Mouse (Mus musculus) spleen, postnatal 4 days (tissue): ENCODE measurements at regions not wholly inside any gene's neighbourhood (a gene's known extent, or its start where the extent isn't known, plus 50 kb on each side); places are given as distances from the start of the nearest gene placed in this dataset.

Source experiments
- DNase-seq, 2 experiments: peaks; one replicate each; pipeline ENCODE4 v3.0.0; 2022; ENCODE audit warnings: low spot score in 2 of 2

DNA sequence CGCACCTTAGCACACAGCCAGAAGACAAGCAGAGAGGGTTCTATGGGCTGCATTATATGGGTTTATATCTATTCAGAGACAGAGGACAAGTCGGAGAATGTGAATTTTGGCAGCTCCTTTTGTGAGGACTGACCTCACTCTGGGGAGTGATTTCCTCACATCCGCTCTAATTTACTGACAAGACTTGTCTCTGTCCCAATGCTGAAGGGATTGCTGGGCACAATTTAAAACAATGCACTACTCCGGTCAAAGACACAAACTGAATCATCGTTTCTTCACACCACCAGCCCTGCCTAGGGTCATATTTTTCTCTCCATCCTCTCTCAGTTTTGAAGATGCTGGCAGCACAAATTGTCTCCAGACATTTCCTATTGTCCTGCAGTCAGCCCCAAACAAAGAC lies 438.2 kb upstream of the Gm10131 start:
- DNase-seq, result no peak

DNA sequence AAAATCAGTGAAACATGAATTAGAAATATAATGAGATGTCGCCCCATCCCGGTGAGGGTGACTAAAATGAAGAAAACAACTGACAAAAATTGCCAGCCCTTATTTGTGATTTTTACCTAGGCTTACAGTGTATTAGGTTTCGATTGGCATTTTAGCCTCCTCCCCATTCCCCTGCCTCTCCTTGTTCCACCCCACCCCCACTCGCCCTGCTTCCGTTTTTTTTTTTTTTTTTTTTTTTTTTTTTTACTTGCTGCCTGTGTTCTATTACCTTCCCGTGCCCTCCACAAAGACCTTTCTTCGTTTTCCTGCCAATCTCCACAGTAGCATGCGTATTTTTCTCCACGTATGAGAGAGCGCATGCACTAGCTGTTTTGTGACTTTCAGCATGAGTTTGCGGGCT lies 435.3 kb upstream of the Gm10131 start:
- no peak for DNase-seq

GRCm38 (mm10) chr8:34542361-34543038 lies 431.0 kb upstream of the Gm10131 start:
- no peak for DNase-seq

GRCm38 (mm10) chr8:34539232-34539631 lies 427.7 kb upstream of the Gm10131 start:
- DNase-seq, result no peak

- DNase-seq, result no peak
Observed at GRCm38 (mm10) chr8:34535434-34535833, 423.9 kb upstream of the Gm10131 start.

DNA sequence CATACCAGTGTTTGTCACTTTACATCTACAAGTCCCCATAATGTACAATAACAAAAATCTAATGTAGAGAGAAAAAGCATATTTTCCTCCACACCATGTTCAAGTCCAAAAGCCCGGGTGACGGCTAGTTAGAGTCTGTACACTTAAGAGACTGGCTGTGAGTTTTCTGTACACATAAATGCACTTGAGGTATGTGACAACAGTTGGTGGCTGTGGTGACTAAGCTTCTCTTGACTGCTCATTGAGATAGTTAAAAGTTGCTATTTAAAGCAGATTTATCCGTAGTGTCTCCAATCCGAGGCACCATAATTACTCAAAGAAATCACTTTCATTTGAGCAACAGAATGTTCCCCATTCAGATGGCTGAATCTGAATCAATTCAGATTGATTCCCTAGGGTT lies 421.9 kb upstream of the Gm10131 start:
- no peak for DNase-seq

- no peak for DNase-seq
Observed at GRCm38 (mm10) chr8:34530896-34531679, 419.6 kb upstream of the Gm10131 start.

DNA sequence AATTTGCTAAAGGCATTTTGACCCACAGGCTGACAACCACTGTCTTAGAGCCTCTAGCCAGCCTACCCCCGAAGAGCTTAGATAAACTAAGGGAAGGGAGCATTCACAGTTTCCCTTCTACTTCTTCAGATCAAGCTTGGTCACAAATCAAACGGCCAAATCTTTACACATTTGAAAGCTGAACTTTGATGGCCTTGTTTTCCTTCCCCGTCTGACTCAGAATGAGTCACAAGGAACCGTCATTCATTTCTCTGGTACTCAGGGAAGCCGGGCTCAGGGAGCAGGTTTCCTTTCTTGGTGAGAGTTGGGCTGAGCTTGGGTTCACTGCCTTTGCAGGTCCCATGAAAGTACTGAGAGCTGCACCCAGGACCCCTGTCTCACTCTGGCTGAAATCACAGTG lies 418.5 kb upstream of the Gm10131 start:
- no peak for DNase-seq

- no peak for DNase-seq
Observed at GRCm38 (mm10) chr8:34529452-34529851, 417.9 kb upstream of the Gm10131 start.

DNA sequence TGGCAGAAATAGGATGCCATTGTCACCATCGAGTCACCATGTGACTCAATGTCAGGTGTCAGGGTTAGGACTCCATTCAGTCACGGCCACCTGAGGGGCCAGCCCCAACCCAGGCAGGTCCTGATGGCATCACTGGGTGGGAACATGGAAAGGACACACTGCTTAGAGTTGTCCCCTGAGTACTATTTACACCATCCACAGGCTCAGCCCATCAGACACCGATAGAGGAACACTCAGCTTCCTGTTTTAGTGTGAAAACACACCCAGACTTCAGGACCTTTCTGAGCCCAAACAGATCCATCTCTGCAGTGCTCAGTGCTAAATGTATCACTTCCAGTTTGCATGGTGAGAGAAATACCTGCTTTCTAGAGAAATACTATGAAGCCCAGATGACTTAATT lies 416.7 kb upstream of the Gm10131 start:
- DNase-seq, result no peak

GRCm38 (mm10) chr8:34525231-34525630 lies 413.7 kb upstream of the Gm10131 start:
- no peak for DNase-seq

DNA sequence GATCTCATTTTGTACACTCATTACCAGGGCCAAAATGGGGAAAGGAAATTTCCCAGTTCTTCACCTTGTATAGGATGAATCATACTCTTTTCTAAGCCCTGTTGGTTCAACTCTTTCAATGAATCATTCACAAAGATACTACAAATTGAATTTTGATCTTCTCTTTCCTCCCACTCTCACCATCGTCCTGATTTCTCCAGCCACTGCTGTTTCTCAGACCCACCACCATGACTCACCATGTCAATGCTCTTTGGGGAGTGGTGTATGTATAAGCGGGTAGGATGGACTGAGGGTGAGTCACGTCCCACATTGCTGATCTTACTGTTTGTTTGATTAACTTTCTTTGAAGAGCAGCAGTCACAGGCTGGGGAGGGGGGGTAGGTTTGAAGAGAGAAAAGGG lies 412.3 kb upstream of the Gm10131 start:
- no peak for DNase-seq

- DNase-seq, result no peak
Observed at GRCm38 (mm10) chr8:34521316-34521715, 409.8 kb upstream of the Gm10131 start.

DNA sequence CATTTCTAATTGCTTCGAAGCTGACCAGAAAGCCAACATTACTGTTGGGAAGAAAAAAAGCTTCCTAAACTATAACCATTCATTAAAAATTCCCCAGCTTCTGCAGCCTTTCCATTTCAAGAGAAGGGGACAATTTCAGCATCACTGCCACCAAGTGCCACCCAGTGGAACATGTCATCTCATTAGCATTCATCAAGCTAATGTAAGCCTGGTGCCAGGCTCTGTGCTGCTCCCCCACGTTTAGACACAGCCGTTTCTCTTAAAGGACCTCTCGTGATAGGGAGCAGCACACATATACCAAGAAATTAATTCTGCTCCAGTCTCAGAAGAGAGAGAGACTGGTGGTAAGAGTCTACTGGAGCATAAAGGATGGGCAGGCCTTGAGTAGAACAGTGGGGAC lies 409.1 kb upstream of the Gm10131 start:
- DNase-seq, result no peak

DNA sequence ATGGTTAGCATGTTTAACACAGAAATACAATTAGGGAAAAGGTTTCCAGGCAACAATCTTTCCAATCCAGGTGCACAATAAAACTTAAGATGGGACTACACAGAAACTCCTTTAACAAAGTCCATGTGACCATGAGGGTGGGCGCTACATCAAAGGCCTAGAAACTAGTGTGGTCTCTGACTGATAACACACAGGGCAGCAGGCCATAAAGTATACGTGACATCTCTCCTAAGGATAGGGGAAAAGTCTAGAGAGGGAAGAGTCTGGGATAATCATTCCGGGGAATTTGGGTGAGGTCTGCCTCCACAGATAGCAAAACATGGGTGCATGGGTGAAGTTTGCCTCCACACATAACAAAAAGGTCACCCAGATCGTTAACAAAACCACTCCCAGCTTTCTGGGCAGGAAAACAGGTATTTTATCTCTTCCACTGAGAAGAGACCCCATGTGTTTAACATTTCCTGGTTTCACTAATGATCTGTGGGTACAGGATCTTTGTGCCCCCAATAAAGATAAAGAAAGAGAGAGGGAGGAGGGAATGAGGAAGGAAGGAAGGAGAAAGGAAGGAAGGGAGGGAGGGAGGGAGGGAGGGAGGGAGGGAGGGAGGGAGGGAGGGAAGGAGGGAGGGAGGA lies 402.0 kb upstream of the Gm10131 start:
- DNase-seq, result no peak

DNA sequence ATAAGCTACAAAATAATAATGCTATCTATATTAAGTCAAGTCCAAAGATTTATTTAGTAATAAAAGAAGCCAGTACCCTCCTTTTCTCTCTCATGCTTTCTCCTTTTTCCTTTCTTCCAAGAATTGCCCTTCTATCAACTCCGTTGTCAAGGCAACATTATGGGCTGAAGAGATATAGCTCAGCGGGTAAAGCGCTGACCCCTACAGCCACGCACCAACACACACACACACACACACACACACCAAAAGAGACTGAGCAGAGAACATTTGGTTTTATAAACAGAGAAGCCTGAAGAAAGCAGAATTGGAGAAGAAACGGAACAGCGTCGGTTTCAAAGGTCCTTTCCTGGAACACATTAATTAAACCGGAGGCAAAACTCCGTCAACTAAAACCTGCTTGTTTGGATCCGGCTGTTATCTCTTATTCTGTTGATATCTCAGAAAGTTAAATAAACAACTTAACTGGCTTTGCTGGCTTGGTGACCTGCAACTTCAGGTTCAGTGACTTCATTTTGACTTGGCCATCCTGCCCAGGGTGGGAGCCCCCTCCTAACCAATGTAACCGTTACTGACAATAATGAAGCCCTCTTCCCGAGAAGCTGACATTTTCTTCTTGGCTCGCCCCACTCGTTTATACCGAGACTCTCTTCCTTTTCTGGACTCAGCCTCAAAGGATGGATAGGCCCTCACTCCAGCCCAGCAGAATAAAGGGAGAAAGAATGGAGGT lies 394.5 kb upstream of the Gm10131 start:
- DNase-seq, result no peak

GRCm38 (mm10) chr8:34505102-34505501 lies 393.6 kb upstream of the Gm10131 start:
- no peak for DNase-seq

GRCm38 (mm10) chr8:34502606-34503162 lies 391.1 kb upstream of the Gm10131 start:
- no peak for DNase-seq

GRCm38 (mm10) chr8:34499196-34499595 lies 387.7 kb upstream of the Gm10131 start:
- no peak for DNase-seq

- peak in 1 of 2 experiments; percentile 10 for DNase-seq
Observed at GRCm38 (mm10) chr8:34496751-34497150, 385.2 kb upstream of the Gm10131 start.

DNA sequence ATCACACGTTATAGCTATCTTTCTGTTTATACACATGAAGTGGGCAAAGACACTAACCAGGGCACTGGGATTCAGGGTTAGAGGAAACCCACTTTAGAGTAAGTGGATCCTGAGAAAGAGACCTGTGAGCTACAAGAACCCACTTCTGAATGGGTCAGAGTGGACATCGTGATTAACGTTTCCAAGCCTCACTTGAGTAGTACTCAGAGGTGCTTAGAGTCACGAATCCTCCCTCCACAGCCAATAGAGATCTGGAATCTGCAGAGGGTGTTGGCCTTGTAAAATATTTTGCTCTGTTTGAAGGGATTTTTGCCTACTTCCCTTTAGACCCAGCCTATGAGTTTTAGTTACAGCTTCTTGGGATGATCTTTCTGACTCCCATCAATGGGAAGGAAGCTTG lies 384.4 kb upstream of the Gm10131 start:
- peak in 1 of 2 experiments; percentile 18 for DNase-seq
